Mouse (Mus musculus): Measurements from ENCODE around the gene Slc4a8. TPM values are rescaled to one million over a fixed set of nuclear protein-coding genes. Genes with fewer than 3 reads are reported as not detected.

The Slc4a8 gene
- polyA plus RNA-seq, 1 experiment: not detected

- no peak overlapping the region for H3K27ac ChIP-seq (ENCODE audit: insufficient read depth, low read depth, low read length)
Observed at GRCm38 (mm10) chr15:100826076-100826475, 64.5 kb downstream of the Slc4a8 start.

GRCm38 (mm10) chr15:100829775-100830174 lies 68.2 kb downstream of the Slc4a8 start:
- no peak overlapping the region for H3K27ac ChIP-seq (ENCODE audit: insufficient read depth, low read depth, low read length)
- TF ChIP-seq POLR2A (IDR thresholded peaks at IDR 0.05; ENCODE audit: insufficient read depth, low read depth, low read length) (no peak), CTCF (IDR thresholded peaks at IDR 0.05; ENCODE audit: insufficient read depth, low read depth, low read length) (no peak)
- H3K4me3 ChIP-seq (ENCODE audit: insufficient read depth, low read depth, low read length): no peak overlapping the region
- H3K4me1 ChIP-seq (ENCODE audit: control insufficient read depth, insufficient read depth, low read length): peaks cover 34% of the 10 kb centered on the region
- WGBS: 56% methylated on average over 9 of the region's 9 CpGs

More at GRCm38 (mm10) chr15:100826076-100826475, 64.5 kb downstream of the Slc4a8 start:
- no peak overlapping the region for H3K4me3 ChIP-seq (ENCODE audit: insufficient read depth, low read depth, low read length)
- WGBS: 50% methylated on average over 8 of the region's 8 CpGs
- H3K4me1 ChIP-seq (ENCODE audit: control insufficient read depth, insufficient read depth, low read length): peaks cover 35% of the 10 kb centered on the region
- no peak for TF ChIP-seq POLR2A (IDR thresholded peaks at IDR 0.05; ENCODE audit: insufficient read depth, low read depth, low read length)
- TF ChIP-seq CTCF (IDR thresholded peaks at IDR 0.05; ENCODE audit: insufficient read depth, low read depth, low read length): no peak

GRCm38 (mm10) chr15:100830682-100831081 lies 69.1 kb downstream of the Slc4a8 start:
- 62% methylated on average over 6 of the region's 6 CpGs for WGBS
- no peak overlapping the region for H3K27ac ChIP-seq (ENCODE audit: insufficient read depth, low read depth, low read length)
- no peak overlapping the region for H3K4me3 ChIP-seq (ENCODE audit: insufficient read depth, low read depth, low read length)
- TF ChIP-seq CTCF (IDR thresholded peaks at IDR 0.05; ENCODE audit: insufficient read depth, low read depth, low read length): no peak
- no peak for TF ChIP-seq POLR2A (IDR thresholded peaks at IDR 0.05; ENCODE audit: insufficient read depth, low read depth, low read length)
- H3K4me1 ChIP-seq (ENCODE audit: control insufficient read depth, insufficient read depth, low read length): peaks cover 25% of the 10 kb centered on the region

- TF ChIP-seq POLR2A (IDR thresholded peaks at IDR 0.05; ENCODE audit: insufficient read depth, low read depth, low read length) (no peak), CTCF (IDR thresholded peaks at IDR 0.05; ENCODE audit: insufficient read depth, low read depth, low read length) (no peak)
- WGBS: 48% methylated on average over 8 of the region's 8 CpGs
- peaks cover 21% of the 10 kb centered on the region for H3K4me1 ChIP-seq (ENCODE audit: control insufficient read depth, insufficient read depth, low read length)
- H3K4me3 ChIP-seq (ENCODE audit: insufficient read depth, low read depth, low read length): no peak overlapping the region
- H3K27ac ChIP-seq (ENCODE audit: insufficient read depth, low read depth, low read length): 0 out of 2 replicates have a peak overlapping the region, but pooled peaks have one; percentile 57
Observed at GRCm38 (mm10) chr15:100832144-100832543, 70.6 kb downstream of the Slc4a8 start.

GRCm38 (mm10) chr15:100832784-100833183 lies 71.2 kb downstream of the Slc4a8 start:
- Histone ChIP-seq H3K27ac (ENCODE audit: insufficient read depth, low read depth, low read length) (no peak overlapping the region), H3K4me3 (ENCODE audit: insufficient read depth, low read depth, low read length) (no peak overlapping the region), H3K4me1 (ENCODE audit: control insufficient read depth, insufficient read depth, low read length) (peaks cover 21% of the 10 kb centered on the region)
- TF ChIP-seq POLR2A (IDR thresholded peaks at IDR 0.05; ENCODE audit: insufficient read depth, low read depth, low read length): no peak
- TF ChIP-seq CTCF (IDR thresholded peaks at IDR 0.05; ENCODE audit: insufficient read depth, low read depth, low read length): no peak
- WGBS: 33% methylated on average over 7 of the region's 7 CpGs

- Histone ChIP-seq H3K27ac (ENCODE audit: insufficient read depth, low read depth, low read length) (no peak overlapping the region), H3K4me1 (ENCODE audit: control insufficient read depth, insufficient read depth, low read length) (peaks cover 16% of the 10 kb centered on the region), H3K4me3 (ENCODE audit: insufficient read depth, low read depth, low read length) (no peak overlapping the region)
- TF ChIP-seq POLR2A (IDR thresholded peaks at IDR 0.05; ENCODE audit: insufficient read depth, low read depth, low read length): no peak
- TF ChIP-seq CTCF (IDR thresholded peaks at IDR 0.05; ENCODE audit: insufficient read depth, low read depth, low read length): no peak
- 86% methylated on average over 8 of the region's 8 CpGs for WGBS
Observed at GRCm38 (mm10) chr15:100836729-100837128, 75.2 kb downstream of the Slc4a8 start.

GRCm38 (mm10) chr15:100838607-100839207 lies 77.2 kb downstream of the Slc4a8 start:
- peak; percentile 47 for TF ChIP-seq CTCF (IDR thresholded peaks at IDR 0.05; ENCODE audit: insufficient read depth, low read depth, low read length)
- no peak for TF ChIP-seq POLR2A (IDR thresholded peaks at IDR 0.05; ENCODE audit: insufficient read depth, low read depth, low read length)
- 34% methylated on average over 12 of the region's 12 CpGs for WGBS
- Histone ChIP-seq H3K27ac (ENCODE audit: insufficient read depth, low read depth, low read length) (no peak overlapping the region), H3K4me1 (ENCODE audit: control insufficient read depth, insufficient read depth, low read length) (peaks cover 5% of the 10 kb centered on the region; the same call in 1 of the 2 replicates), H3K4me3 (ENCODE audit: insufficient read depth, low read depth, low read length) (no peak overlapping the region)

- Histone ChIP-seq H3K4me1 (ENCODE audit: control insufficient read depth, insufficient read depth, low read length) (0 out of 2 replicates have a peak, but pooled peaks cover 3% of the 10 kb centered on the region), H3K27ac (ENCODE audit: insufficient read depth, low read depth, low read length) (no peak overlapping the region; the same call in 1 of the 2 replicates), H3K4me3 (ENCODE audit: insufficient read depth, low read depth, low read length) (no peak overlapping the region)
- 88% methylated on average over 7 of the region's 7 CpGs for WGBS
- TF ChIP-seq POLR2A (IDR thresholded peaks at IDR 0.05; ENCODE audit: insufficient read depth, low read depth, low read length) (no peak), CTCF (IDR thresholded peaks at IDR 0.05; ENCODE audit: insufficient read depth, low read depth, low read length) (no peak)
Observed at GRCm38 (mm10) chr15:100844336-100844735, 82.8 kb downstream of the Slc4a8 start.

- 63% methylated on average over 26 of the region's 26 CpGs for WGBS
- no peak for TF ChIP-seq POLR2A (IDR thresholded peaks at IDR 0.05; ENCODE audit: insufficient read depth, low read depth, low read length)
- no peak for TF ChIP-seq CTCF (IDR thresholded peaks at IDR 0.05; ENCODE audit: insufficient read depth, low read depth, low read length)
- H3K4me1 ChIP-seq (ENCODE audit: control insufficient read depth, insufficient read depth, low read length): 0 out of 2 replicates have a peak, but pooled peaks cover 3% of the 10 kb centered on the region
- H3K4me3 ChIP-seq (ENCODE audit: insufficient read depth, low read depth, low read length): no peak overlapping the region
- no peak overlapping the region; the same call in 1 of the 2 replicates for H3K27ac ChIP-seq (ENCODE audit: insufficient read depth, low read depth, low read length)
Observed at GRCm38 (mm10) chr15:100845049-100845879, 83.7 kb downstream of the Slc4a8 start.
